Mouse (Mus musculus) Patski (cell line): ENCODE results near the gene Golgb1. TPM values are rescaled to one million over a fixed set of nuclear protein-coding genes. Genes with fewer than 3 reads are reported as not detected.
A peak's percentile ranks its signal among the peaks of the same experiment; 100 is the strongest.

Experiments used
- ATAC-seq: fragments of 100-300 bp; one replicate; pipeline ENCODE4 v1.8.0; 2021
- CTCF ChIA-PET: fragments of 350-600 bp; sonication (Branson Sonifier 250); formaldehyde crosslinking; loops from one replicate; lab custom pipeline; 2022; ENCODE audit warnings: inconsistent platforms; lab: Charles Lee
- POLR2A ChIA-PET: fragments of 350-600 bp; sonication (Branson Sonifier 250); formaldehyde crosslinking; loops from one replicate; lab custom pipeline; 2022; ENCODE audit warnings: antibody characterized with exemption, inconsistent platforms; lab: Charles Lee
- DNase-seq: peaks from one replicate; pipeline ENCODE4 v3.0.0-alpha.2; 2011; ENCODE audit warnings: low read depth, low spot score
- H3K27me3 ChIP-seq: fragments of 371-371 bp; one replicate; pipeline ENCODE4 v1.5.1; 2021
- CTCF ChIP-seq: fragments of 100-300 bp; IDR thresholded peaks from one replicate; pipeline ENCODE4 v1.5.1; 2021
- in situ Hi-C: fragments of 300-500 bp; cut with MboI; formaldehyde crosslinking; loops from 3 replicates; pipeline ENCODE4 v1.11.1; 2018; ENCODE audit warnings: low pct_unique_long_range_greater_than_20kb, mixed read lengths
- polyA plus RNA-seq: library from polyadenylated mRNA; unstranded; gene quantifications from one replicate; pipeline ENCODE4 v1.2.3, GENCODE M21; 2021

Gene Golgb1
- polyA plus RNA-seq, 1 experiment from 2014 or later = 47.0 TPM

DNA sequence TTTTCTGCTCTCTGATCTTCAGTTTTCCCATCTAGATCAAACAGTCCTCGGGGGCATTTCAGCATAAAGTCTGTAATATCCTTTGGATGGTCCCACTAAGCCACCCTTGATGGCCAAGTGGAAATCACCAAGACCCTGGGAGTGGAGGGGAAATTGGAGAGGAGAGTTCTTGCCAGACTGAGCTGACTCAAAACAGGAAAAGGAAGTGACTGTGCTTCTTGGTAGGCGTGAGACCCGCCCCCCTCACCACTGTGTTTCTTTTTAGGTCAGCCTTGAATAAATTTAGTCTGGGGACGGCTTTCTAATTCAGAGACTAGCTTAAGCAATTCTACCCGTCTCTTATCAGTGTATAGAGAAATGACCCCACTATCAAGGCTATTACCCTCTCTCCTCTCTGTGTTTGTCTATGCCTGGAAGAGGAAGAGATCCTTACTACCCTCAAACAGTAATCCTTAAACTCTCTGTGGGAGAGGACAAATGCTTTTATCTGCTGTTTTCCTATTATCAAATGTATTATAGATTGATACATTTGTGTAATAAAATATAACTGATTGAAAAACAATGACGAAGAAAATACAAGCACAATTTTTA, 66.3 kb downstream of the Golgb1 start:
- ATAC-seq (no peak), DNase-seq (no peak)
- in situ Hi-C loops = no loop called here
- TF ChIP-seq CTCF = no peak
- no peaks in the 10 kb centered on the region for H3K27me3 ChIP-seq
- ChIA-PET CTCF (interaction anchor here (1.1 to 1.5 kb wide), 3 partner anchors 11 to 68 kb away, joined by 4 to 6 read pairs (median 4); no protein-coding TSS in a partner anchor), POLR2A (no interaction called here)

DNA sequence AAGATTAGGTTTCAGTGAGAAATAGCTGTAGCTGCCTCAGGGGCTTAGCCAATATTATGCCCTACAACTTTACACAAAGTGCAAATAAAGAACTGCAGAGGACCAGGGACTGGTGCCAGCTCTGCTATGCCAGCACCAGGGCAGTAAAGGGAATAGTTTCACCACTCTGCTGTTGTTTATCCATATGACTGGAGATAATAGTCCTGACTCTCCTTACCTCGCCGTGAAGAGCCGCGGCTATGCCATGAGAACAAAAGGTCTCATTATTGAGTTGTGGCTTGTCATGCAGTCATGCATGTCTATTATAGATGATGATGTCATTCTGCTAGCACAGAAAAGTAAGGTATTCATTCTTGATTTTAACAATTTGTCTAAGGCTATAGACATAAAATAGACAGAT, 67.0 kb downstream of the Golgb1 start:
- in situ Hi-C loops = no loop called here
- CTCF ChIA-PET = no interaction called here
- POLR2A ChIA-PET = no interaction called here
- TF ChIP-seq CTCF = no peak
- ATAC-seq = no peak
- no peaks in the 10 kb centered on the region for H3K27me3 ChIP-seq
- peak; percentile 12 for DNase-seq

DNA sequence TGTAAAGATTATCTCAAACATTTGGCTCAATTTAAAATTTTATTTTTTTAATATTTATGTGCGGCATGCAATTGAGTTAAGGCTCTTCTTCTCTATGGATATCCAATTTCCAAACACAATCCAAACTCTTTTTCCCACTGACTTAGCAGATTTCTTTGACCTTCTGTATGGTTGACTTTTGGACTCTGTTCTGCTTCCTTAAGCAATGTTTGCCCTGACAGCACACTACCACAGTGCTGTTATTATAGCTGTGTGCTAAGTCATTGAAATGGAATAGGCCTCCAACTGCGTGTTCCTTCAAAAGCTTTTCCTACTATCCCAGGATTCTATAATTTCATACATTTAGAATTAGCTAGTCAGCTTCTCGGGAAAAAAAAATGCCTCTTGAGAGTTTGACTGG, 68.7 kb downstream of the Golgb1 start:
- CTCF ChIA-PET = interaction anchor here (1.5 kb wide), 1 partner anchor 35 kb away, joined by 3 read pairs; no protein-coding TSS in a partner anchor
- in situ Hi-C loops = no loop called here
- POLR2A ChIA-PET = no interaction called here
- ATAC-seq (no peak), DNase-seq (no peak)
- no peak for TF ChIP-seq CTCF
- no peaks in the 10 kb centered on the region for H3K27me3 ChIP-seq

DNA sequence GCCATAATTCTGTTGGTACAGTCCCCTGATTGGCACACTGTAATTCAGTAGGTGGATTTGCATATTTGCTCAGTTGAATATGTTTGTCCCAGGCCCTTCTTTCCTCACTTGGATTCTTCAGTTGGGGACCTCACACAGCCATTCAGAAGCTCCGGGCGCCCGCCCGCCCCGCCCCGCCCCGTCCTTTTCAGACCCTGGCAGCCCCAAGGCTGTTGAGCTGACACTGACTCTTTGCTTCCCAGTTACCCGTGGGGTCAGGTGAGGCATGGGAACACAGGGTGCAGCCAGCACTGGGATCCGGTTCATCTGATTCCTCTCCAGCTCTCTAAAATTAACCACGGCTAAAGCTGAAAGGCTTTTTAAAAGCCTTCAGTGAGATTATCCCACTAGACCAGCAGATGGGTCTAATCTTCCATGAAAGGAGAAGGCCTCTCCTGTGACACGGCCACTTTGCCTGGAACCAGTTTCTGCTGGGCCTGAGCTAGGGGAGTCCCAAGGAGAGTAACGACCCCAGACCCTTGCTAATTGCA, 70.0 kb downstream of the Golgb1 start:
- TF ChIP-seq CTCF = no peak

DNA sequence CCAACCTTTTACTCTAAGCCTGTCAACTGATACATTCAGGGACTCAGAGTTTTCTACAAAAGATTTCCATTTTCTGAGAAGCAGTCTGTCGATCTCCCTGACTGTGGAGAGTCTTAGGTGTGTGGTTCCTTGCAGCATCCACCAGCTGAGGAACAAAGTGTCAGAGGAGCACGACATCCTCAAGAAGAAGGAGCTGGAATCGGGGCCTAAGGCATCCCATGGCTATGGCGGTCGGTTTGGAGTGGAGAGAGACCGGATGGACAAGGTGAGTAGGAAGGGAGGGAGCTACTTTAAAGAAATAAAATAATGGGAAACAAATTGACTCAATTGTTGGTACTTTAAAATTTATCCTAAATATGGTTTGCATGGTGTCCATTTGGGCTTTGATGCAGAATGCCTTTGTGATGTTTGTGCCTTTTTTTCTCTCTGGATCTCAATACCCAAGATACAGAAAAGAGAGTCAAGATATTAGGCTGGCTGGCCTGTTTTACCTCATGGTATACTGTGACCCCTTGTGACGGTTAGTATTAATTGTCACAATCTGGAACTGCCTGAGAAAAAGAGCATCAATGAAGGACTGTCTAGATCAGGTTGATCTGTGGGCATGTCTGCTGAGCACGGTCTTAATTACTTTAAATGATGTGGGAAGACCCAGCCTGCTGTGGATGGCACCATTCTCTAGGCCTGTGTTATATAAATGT, 71.7 kb downstream of the Golgb1 start:
- in situ Hi-C loops = no loop called here
- POLR2A ChIA-PET = no interaction called here
- ATAC-seq (no peak), DNase-seq (no peak)
- CTCF ChIA-PET = interaction anchor here (1.4 kb wide), 1 partner anchor 11 kb away, joined by 3 read pairs; no protein-coding TSS in a partner anchor
- TF ChIP-seq CTCF = no peak
- H3K27me3 ChIP-seq = no peaks in the 10 kb centered on the region

More for the DNA sequence above, 70.0 kb downstream of the Golgb1 start:
- no peak for ATAC-seq
- in situ Hi-C loops = no loop called here
- CTCF ChIA-PET = interaction anchor here (1.0 to 1.5 kb wide), 3 partner anchors 20 to 36 kb away, joined by 3 read pairs; no protein-coding TSS in a partner anchor
- no peaks in the 10 kb centered on the region for H3K27me3 ChIP-seq
- POLR2A ChIA-PET = interaction anchor here (0.7 to 1.0 kb wide), 2 partner anchors 9 to 118 kb away, joined by 3 to 4 read pairs; no protein-coding TSS in a partner anchor
- no peak for DNase-seq

DNA sequence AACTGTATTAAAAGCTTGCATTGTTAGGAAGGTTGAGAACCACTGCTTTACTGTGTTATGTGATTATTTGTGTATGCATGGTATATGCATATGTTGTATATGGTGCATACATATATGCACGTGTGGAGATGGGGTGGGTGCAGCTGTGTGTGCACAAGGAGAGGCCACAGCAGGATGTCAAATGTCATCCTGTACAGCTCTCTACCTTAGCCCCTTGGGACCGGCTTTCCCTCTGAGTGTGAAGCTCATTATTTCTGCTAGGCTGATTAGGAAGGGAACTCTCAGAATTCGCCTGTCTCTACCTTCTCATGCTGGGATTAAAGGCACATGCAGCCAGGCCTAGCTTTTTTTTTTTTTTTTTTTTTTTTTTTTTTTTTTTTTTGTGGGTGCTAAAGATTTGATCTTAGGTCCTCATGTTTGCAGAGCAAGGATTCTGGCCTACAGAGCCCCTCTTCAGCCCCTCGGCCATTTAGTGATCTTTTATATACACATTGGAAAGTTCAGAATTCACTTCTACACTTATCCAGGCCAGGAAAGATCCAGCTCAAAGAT, 72.8 kb downstream of the Golgb1 start:
- POLR2A ChIA-PET = interaction anchor here (0.5 kb wide), 1 partner anchor 843 kb away, joined by 5 read pairs; no protein-coding TSS in a partner anchor
- ATAC-seq (no peak), DNase-seq (no peak)
- CTCF ChIA-PET = no interaction called here
- no peaks in the 10 kb centered on the region for H3K27me3 ChIP-seq
- in situ Hi-C loops = no loop called here
- no peak for TF ChIP-seq CTCF

DNA sequence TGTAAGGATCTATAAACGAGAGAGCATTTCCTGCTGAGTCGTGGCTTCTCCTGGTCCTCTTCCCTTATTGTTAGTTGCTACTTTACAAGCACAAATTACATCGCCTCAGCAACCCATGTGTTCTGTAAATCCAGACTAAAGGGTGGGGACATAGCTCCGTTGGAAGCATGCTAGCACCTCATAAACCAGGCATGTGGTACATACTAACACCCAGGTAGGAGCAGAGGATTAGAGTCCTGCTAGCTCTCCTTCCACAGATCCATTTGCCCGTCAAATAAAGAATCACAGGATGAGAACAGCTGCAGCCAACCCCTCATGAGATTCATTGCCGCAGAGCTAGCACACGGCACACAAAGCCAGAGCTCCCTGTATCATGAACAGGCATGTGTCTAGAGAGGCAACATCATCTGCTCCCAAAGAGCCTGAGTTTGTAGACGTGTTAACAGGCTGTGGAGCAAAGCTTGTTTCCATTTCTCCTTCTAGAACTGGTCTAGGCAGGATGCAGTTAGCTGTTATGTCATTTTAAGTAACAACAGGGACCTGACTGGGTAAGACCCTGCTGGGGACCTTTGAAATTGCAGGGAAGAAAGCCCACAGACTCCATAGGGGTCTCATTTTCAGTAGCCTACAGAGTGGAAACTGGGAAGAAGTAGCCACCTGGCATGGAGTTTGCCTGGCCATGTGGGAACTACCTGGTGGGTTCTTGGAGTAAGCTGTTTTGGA, 74.8 kb downstream of the Golgb1 start:
- in situ Hi-C loops = no loop called here
- ChIA-PET CTCF (interaction anchor here (0.8 kb wide), 1 partner anchor 1352 kb away, joined by 3 read pairs; no protein-coding TSS in a partner anchor), POLR2A (no interaction called here)
- DNase-seq (no peak), ATAC-seq (no peak)
- no peaks in the 10 kb centered on the region for H3K27me3 ChIP-seq
- TF ChIP-seq CTCF = no peak

DNA sequence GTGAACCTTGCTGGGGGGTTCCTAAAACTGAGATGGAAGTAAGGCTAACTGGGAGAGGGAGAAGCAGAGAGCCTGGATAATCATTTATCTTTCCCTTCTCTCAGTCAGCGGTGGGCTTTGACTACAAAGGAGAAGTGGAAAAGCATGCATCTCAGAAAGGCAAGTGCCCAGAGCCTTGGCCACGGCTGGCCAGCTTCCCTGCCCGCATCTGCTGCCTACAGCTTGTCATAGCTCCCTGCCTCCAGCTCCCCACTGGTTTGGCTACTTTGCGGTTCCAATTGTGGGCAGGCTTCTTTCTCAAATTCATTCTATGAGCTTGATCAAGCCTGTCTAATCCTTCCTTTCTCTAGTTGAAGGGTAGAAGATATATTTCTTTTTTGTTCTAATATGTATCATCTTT, 76.1 kb downstream of the Golgb1 start:
- peak; percentile 80 for ATAC-seq
- H3K27me3 ChIP-seq = no peaks in the 10 kb centered on the region
- POLR2A ChIA-PET = no interaction called here
- in situ Hi-C loops = no loop called here
- DNase-seq = peak; percentile 27
- CTCF ChIA-PET = interaction anchor here (1.7 kb wide), 1 partner anchor 12 kb away, joined by 7 read pairs; no protein-coding TSS in a partner anchor
- TF ChIP-seq CTCF = no peak

DNA sequence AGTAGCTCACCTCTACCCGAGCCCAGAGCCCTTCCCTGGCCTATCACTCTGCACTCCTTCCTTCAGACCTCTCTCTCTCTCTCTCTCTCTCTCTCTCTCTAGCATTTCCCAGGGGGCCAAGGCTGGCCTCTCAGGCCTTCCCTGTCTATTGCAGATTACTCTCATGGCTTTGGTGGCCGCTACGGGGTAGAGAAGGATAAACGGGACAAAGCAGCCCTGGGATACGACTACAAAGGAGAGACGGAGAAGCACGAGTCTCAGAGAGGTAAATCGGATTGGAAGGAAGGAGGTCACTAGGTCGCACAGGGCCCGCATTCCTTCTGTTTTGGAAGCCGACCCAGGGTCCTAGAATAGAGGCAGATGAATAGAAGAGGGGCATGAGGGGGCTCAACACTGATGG, 80.2 kb downstream of the Golgb1 start:
- CTCF ChIA-PET = interaction anchor here (0.9 to 2.7 kb wide), 2 partner anchors 11 to 14 kb away, joined by 4 to 7 read pairs; no protein-coding TSS in a partner anchor

DNA sequence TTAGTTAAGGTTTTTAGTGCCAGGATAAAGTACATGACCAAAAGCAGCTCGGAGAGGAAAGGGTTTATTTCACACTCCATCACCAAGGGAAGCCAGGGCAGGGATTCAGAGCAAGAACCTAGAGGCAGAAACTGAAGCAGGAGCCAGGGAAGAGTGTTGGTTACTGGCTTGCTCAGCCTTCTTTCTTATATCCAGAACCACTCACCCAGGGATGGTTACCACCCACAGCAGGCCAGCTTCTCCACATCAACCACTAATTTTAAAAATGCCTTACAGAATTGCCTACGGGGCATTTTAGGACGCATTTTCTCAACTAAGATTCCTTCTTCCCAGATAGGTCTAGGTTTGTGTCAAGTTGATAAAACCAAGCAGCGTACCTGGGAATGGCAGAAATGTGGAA, 88.5 kb downstream of the Golgb1 start:
- TF ChIP-seq CTCF = no peak
- CTCF ChIA-PET = interaction anchor here (1.8 kb wide), 1 partner anchor 12 kb away, joined by 7 read pairs; no protein-coding TSS in a partner anchor
- POLR2A ChIA-PET = no interaction called here
- peaks cover 14% of the 10 kb centered on the region for H3K27me3 ChIP-seq
- ATAC-seq = no peak
- no peak for DNase-seq
- in situ Hi-C loops = no loop called here

More for the DNA sequence above, 80.2 kb downstream of the Golgb1 start:
- POLR2A ChIA-PET = no interaction called here
- in situ Hi-C loops = no loop called here
- ATAC-seq (no peak), DNase-seq (no peak)
- H3K27me3 ChIP-seq = no peaks in the 10 kb centered on the region
- TF ChIP-seq CTCF = no peak
